Mouse (Mus musculus): ENCODE measurements around the gene Irx6. TPM values are rescaled to one million over a fixed set of nuclear protein-coding genes. Genes with fewer than 3 reads are reported as not detected.

The Irx6 gene
- polyA plus RNA-seq, 1 experiment, result not detected

- TF ChIP-seq GATA1 (IDR thresholded peaks at IDR 0.05; ENCODE audit: low read length), result no peak
Measured at GRCm38 (mm10) chr8:92703375-92703774, 29.3 kb downstream of the Irx6 start.

- no peak for TF ChIP-seq GATA1 (IDR thresholded peaks at IDR 0.05; ENCODE audit: low read length)
Measured at GRCm38 (mm10) chr8:92706311-92706710, 32.2 kb downstream of the Irx6 start.

DNA sequence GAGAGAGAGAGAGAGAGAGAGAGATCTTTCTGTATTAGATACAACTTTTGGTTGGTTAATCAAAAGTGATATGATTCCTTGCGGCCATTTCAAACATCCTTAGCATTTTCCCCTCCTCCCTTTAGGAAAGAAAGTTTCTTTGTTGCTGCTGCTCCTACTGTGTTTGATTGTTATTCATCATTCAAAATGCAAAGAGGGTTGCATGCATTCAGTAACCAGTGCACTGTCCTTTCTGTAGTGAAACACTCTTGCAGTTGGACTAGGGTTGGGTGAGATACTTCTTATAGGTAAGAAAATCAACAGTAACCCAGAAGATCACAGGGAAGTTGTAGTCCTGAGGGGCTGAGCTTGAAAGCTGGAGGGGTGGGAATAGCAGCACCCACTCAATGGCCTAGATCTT is 39.2 kb downstream of the Irx6 start:
- TF ChIP-seq GATA1 (IDR thresholded peaks at IDR 0.05; ENCODE audit: low read length), result no peak

GRCm38 (mm10) chr8:92717418-92717817 is 43.3 kb downstream of the Irx6 start:
- no peak for TF ChIP-seq GATA1 (IDR thresholded peaks at IDR 0.05; ENCODE audit: low read length)

- TF ChIP-seq GATA1 (IDR thresholded peaks at IDR 0.05; ENCODE audit: low read length), result no peak
Measured at GRCm38 (mm10) chr8:92718057-92718456, 44.0 kb downstream of the Irx6 start.

DNA sequence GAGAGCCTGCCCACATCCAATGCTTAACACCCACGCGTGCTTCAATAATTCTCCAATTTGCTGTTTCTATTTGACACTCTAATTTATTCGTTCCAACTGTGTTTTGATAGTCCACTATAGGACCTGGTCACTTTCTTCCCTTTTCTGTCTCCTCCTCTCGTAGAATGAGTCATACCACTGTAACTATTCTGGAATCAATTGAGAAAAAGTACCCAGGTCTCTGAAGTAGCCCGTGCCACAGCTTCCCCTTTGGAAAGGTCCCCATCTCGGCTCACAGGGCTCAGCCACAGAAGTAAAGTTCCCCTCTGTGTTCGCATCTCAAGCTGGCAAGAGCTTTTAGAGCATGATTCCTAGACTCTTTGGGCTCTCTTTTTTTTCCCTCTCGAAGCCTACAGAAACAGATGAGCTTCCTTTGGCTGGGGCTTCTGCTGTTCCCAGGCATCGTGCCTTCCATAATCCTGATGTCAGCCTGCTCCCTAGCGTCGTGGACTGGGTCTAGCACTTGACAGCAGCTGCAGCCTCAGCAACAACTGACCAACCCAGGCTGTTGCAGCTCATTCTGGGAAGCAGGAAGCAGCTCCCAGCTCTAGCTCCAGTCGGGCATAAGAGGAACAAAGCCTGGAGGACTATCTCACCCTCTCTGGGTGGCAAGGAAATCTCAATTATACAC is 47.3 kb downstream of the Irx6 start:
- TF ChIP-seq GATA1 (IDR thresholded peaks at IDR 0.05; ENCODE audit: low read length), result no peak

DNA sequence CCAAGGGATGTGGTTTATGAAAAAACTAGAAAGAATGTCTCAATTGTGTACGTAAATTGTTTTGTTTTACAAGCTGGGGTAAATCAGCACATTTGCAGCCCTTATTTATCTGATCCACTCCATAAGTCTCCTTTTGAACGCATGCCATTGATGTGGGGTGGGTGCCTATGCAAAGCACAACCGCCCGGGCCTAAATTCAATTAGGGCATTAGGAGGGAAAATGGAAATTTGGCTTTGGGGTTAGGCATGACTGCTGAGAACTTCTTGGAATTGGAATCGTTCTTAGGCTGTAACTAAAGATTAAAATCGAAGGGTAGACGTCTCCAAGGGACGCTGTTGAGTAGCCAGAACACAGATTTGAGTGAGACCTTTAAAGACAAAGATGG is 47.8 kb downstream of the Irx6 start:
- no peak for TF ChIP-seq GATA1 (IDR thresholded peaks at IDR 0.05; ENCODE audit: low read length)

DNA sequence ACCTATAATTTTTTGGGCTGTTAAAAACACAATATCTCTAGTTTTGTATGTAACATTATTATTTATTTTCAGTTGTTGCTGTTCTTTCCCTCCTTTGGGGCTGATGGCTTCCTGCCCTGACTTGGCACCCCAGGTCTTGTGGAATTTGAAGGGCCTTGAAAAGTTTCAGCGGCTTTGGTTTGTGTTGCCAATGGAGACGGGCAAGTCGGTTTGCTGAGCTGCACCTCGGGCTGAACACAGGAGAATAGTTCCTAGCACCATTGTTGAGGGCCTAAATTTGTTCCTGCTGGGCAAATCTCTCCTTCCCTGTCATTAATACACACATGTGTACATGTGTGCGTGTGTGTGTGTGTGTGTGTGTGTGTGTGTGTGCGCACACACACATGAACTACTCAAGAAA is 49.2 kb downstream of the Irx6 start:
- no peak for TF ChIP-seq GATA1 (IDR thresholded peaks at IDR 0.05; ENCODE audit: low read length)

DNA sequence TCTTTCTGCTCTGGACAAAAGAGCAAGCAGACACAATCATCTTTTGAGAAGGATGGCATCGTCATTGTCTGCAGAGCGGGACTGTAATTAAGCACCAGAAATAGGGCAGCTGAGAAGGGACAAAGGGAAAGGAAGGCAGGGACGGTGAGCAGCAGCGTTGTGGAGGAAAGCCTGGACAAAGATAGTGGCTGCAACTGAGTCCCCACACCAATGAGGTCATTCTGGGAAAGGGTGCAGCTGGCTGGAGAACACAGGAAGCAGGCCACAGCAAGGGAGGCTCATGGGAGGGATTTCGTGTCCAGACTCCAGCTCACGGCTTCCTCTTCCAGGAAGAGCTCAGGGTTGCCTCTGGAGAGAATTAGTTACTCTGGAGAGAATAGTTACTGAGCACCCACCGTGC is 49.9 kb downstream of the Irx6 start:
- no peak for TF ChIP-seq GATA1 (IDR thresholded peaks at IDR 0.05; ENCODE audit: low read length)

DNA sequence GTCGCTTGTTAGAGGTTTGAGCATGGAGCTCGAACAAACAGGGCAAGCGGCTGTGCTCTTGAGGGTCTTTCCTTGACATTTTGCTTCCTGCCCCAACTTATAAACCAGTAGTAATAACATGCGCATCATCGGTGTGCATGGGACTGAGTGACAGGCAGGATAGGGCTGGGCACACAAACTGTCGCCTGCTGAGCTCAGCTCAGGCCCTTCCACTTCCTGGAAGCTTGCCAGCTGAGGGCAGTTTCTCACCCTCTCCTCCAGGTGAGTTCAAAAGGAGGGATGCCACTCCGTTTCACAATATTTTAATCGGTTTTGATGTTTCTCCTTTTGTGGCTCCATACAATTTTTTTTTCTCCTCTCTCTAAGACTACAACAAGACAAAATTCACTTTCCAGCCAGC is 50.3 kb downstream of the Irx6 start:
- no peak for TF ChIP-seq GATA1 (IDR thresholded peaks at IDR 0.05; ENCODE audit: low read length)

Other genes with a start within 250 kb of the Irx6 start
- not detected in 2 replicates for gene Mmp2, start 153.0 kb downstream of the Irx6 start, polyA plus RNA-seq (2012)
- gene Lpcat2, start 181.1 kb downstream of the Irx6 start, polyA plus RNA-seq (2012), result not detected in 2 replicates
- gene Capns2, start 227.1 kb downstream of the Irx6 start, polyA plus RNA-seq (2012), result not detected in 2 replicates